Comparison of ENCODE assay signal across 9 mouse cellular contexts in genomic region chr7:133074462-133075133, GRCm38 (mm10). TPM values are rescaled to one million over a fixed set of nuclear protein-coding genes. Genes with fewer than 3 reads are reported as not detected.
DNase-seq lines count a peak whose midpoint lies in the region; ATAC-seq lines count a peak whose summit lies in the region.
"Had no signal": no experiment of that assay in that cellular context is flagged by ENCODE, and none has a peak within 500 bp of the region (broad histone marks: within the 10 kb centered on the region; RNA-seq: fewer than 3 reads in every experiment).

No protein-coding gene starts in this region.

- no peak overlapping the region for H3K4me3 ChIP-seq in neural tube, embryonic 11.5 days (ENCODE audit: low read depth, low read length)
- H3K4me3 ChIP-seq: lung, embryonic 15.5 days had no signal

- H3K9ac ChIP-seq in neural tube, embryonic 11.5 days (ENCODE audit: low read length) = no peak overlapping the region
- H3K9ac ChIP-seq: lung, embryonic 15.5 days had no signal

- intact Hi-C loops in heart, postnatal 36 days (cut with DNase I) = no loop called here

- H3K4me2 ChIP-seq in neural tube, embryonic 11.5 days (ENCODE audit: low read depth) = no peak overlapping the region
- H3K4me2 ChIP-seq: lung, embryonic 15.5 days had no signal

- no peak for DNase-seq in cerebellum, postnatal 4 days (ENCODE audit: low spot score in 2 of 2)
- no peak for DNase-seq in neural tube, embryonic 11.5 days (ENCODE audit: low spot score)
- no peak for DNase-seq in neural tube, embryonic 10.5 days (ENCODE audit: extremely low spot score, low spot score)
- peak; percentile 43 for DNase-seq in layer of hippocampus, adult 9-11 months
- no peak for DNase-seq in right cerebral cortex, postnatal 14 days
- no peak for DNase-seq in heart, postnatal 36 days

- 64% methylated on average over 10 of the region's 10 CpGs for whole genome bisulfite sequencing in neural tube, embryonic 11.5 days

- H3K36me3 ChIP-seq in neural tube, embryonic 11.5 days (ENCODE audit: control insufficient read depth, insufficient read depth, low read length) = no peaks in the 10 kb centered on the region

- H3K27me3 ChIP-seq in neural tube, embryonic 11.5 days (ENCODE audit: control insufficient read depth, insufficient read depth, low read length) = no peaks in the 10 kb centered on the region
- H3K27me3 ChIP-seq: lung, embryonic 15.5 days had no signal

- peaks cover 36% of the 10 kb centered on the region for H3K4me1 ChIP-seq in neural tube, embryonic 11.5 days (ENCODE audit: control insufficient read depth, insufficient read depth, low read length)
- H3K4me1 ChIP-seq: lung, embryonic 15.5 days had no signal

- ATAC-seq in cerebellum, adult (ENCODE audit: insufficient number of reproducible peaks, low FRiP score, low TSS enrichment) = peak; percentile 45; the same call in 1 of the 2 replicates
- no peak for ATAC-seq in neural tube, embryonic 11.5 days (ENCODE audit: insufficient read depth, low FRiP score, low TSS enrichment)
- no peak for ATAC-seq in erythroid progenitor cell, adult 5-6 weeks (replicated peaks; ENCODE audit: low FRiP score, poor library complexity, severe bottlenecking)

- H3K27ac ChIP-seq in neural tube, embryonic 11.5 days (ENCODE audit: low read depth, low read length) = peak overlapping the region; percentile 68
- H3K27ac ChIP-seq: lung, embryonic 15.5 days had no signal

- no peaks in the 10 kb centered on the region for H3K9me3 ChIP-seq in neural tube, embryonic 11.5 days (ENCODE audit: control insufficient read depth, low read length)
- H3K9me3 ChIP-seq: lung, embryonic 15.5 days had no signal

RNA-seq across cellular contexts. Expression of gene Fgfr2, which starts 48.6 kb away (rescaled TPM):
- 81.5 and 86.9 TPM in 2 replicates for polyA plus RNA-seq in neural tube, embryonic 11.5 days (2014; fragmentation: Nextera tagmentation; extraction: Ambion mirVana)
- 1.7 and 13.3 TPM in 2 replicates for total RNA-seq in erythroid progenitor cell, adult 5-6 weeks (2015; ENCODE audit: low replicate concordance)
- total RNA-seq in erythroid progenitor cell, adult 5-6 weeks (2017; ENCODE audit: low replicate concordance) = 0.13 and 3.7 TPM in 2 replicates
- 1 to 10 TPM; 1.5 to 1.7 TPM for total RNA-seq in heart, postnatal 36 days (2021)

RNA-seq across cellular contexts. Expression of gene Ctbp2, which starts 49.6 kb away (rescaled TPM):
- polyA plus RNA-seq in neural tube, embryonic 11.5 days (2014; fragmentation: Nextera tagmentation; extraction: Ambion mirVana) = 153 and 167 TPM in 2 replicates
- 2.9 and 3.8 TPM in 2 replicates for total RNA-seq in erythroid progenitor cell, adult 5-6 weeks (2015; ENCODE audit: low replicate concordance)
- total RNA-seq in erythroid progenitor cell, adult 5-6 weeks (2017; ENCODE audit: low replicate concordance) = 3.5 and 8.5 TPM in 2 replicates
- total RNA-seq in heart, postnatal 36 days (2021) = 10 to 100 TPM; 23.8 to 28.6 TPM
